Mouse (Mus musculus) liver, postnatal 0 days (tissue): ENCODE measurements around the gene Epn2.

Experiments
- CTCF ChIP-seq: sonication (generic); IDR thresholded peaks from 2 replicates; pipeline ENCODE4 v1.5.1; 2016; ENCODE audit warnings: antibody characterized with exemption, low read depth
- EP300 ChIP-seq: IDR thresholded peaks from 2 replicates; pipeline ENCODE4 v1.6.1; 2016; ENCODE audit warnings: antibody characterized with exemption, low read depth, mild to moderate bottlenecking

GRCm38 (mm10) chr11:61585421-61585820 is 5.9 kb upstream of the Epn2 start:
- TF ChIP-seq CTCF (no peak), EP300 (no peak)
